Mouse (Mus musculus) forebrain, embryonic 14.5 days (tissue): ENCODE measurements at regions not wholly inside any gene's neighbourhood (a gene's known extent, or its start where the extent isn't known, plus 50 kb on each side); places are given as distances from the start of the nearest gene placed in this dataset.

Experiments
- ATAC-seq: fragments of 200-750 bp; cut with Nextera tagmentation; 2 replicates; pipeline ENCODE4 v1.8.0; 2017; ENCODE audit warnings: mild to moderate bottlenecking, moderate library complexity
- DNase-seq: peaks from one replicate; pipeline ENCODE4 v3.0.0-alpha.2; 2015; ENCODE audit warnings: low spot score
- H3K27ac ChIP-seq: fragments of 300-500 bp; sonication (generic); 2 replicates; pipeline ENCODE4 v1.5.1; 2014; ENCODE audit warnings: low read depth, mild to moderate bottlenecking, control low read depth, low read length, moderate library complexity
- H3K27me3 ChIP-seq: fragments of 300-500 bp; sonication (generic); replicated peaks from 2 replicates; pipeline ENCODE4 v1.6.1; 2014; ENCODE audit warnings: low read length, control low read depth, mixed read lengths; ENCODE audit not compliant: control insufficient read depth, insufficient read depth
- H3K36me3 ChIP-seq: fragments of 300-500 bp; sonication (generic); 2 replicates; pipeline ENCODE4 v1.6.1; 2014; ENCODE audit warnings: low read length, control low read depth; ENCODE audit not compliant: control insufficient read depth, insufficient read depth
- H3K4me1 ChIP-seq: fragments of 300-500 bp; sonication (generic); 2 replicates; pipeline ENCODE4 v1.6.1; 2014; ENCODE audit warnings: antibody characterized with exemption, low read length, control low read depth; ENCODE audit not compliant: control insufficient read depth, insufficient read depth
- H3K4me2 ChIP-seq: fragments of 300-500 bp; sonication (generic); 2 replicates; pipeline ENCODE4 v1.6.1; 2014; ENCODE audit warnings: mild to moderate bottlenecking, control low read depth, low read length
- H3K4me3 ChIP-seq: fragments of 300-500 bp; sonication (generic); 2 replicates; pipeline ENCODE4 v1.5.1; 2014; ENCODE audit warnings: low read depth, low read length, control low read depth
- H3K9ac ChIP-seq: fragments of 300-500 bp; sonication (generic); 2 replicates; pipeline ENCODE4 v1.6.1; 2014; ENCODE audit warnings: mild to moderate bottlenecking, low read length, control low read depth, moderate library complexity
- H3K9me3 ChIP-seq: fragments of 300-500 bp; sonication (generic); replicated peaks from 2 replicates; pipeline ENCODE4 v1.6.1; 2016; ENCODE audit warnings: low read length, control low read depth, mixed read lengths; ENCODE audit not compliant: control insufficient read depth
- WGBS: fragments of 180-500 bp; shearing (Covaris S2); extraction: QIAGEN DNeasy Blood & Tissue Kit; methylation state at CpG from one replicate; pipeline ENCODE4 v1.1.7; 2014; 5-methylcytosine and 5-hydroxymethylcytosine counted together

DNA sequence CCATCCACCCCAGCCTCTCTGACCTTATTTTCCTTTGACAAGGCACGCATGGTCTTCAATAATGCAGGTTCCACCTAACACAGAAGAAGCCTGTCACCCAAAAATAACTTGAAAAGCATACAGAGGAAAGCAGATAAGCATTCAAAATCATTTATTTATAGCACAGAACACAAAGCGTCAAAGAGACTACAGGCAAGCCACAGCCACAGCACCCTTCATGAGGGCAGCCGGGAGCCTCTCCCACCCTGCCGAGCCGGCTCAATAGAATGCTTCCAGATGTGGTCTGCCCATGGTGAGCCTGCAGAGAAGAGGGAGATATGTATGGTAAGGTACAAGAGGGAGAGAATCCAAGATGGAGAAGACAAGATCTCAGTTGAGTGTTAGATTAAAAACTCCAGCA, 76.7 kb upstream of the Kcnd3 start:
- ATAC-seq (no peak), DNase-seq (no peak)
- no peaks in the 10 kb centered on the region for H3K4me1 ChIP-seq
- H3K4me2 ChIP-seq, result no peak overlapping the region
- H3K4me3 ChIP-seq, result no peak overlapping the region
- 83% methylated on average over 5 of the region's 5 CpGs for WGBS
- no peaks in the 10 kb centered on the region for H3K9me3 ChIP-seq
- no peaks in the 10 kb centered on the region for H3K36me3 ChIP-seq
- H3K9ac ChIP-seq, result no peak overlapping the region
- H3K27me3 ChIP-seq, result no peaks in the 10 kb centered on the region
- no peak overlapping the region for H3K27ac ChIP-seq

DNA sequence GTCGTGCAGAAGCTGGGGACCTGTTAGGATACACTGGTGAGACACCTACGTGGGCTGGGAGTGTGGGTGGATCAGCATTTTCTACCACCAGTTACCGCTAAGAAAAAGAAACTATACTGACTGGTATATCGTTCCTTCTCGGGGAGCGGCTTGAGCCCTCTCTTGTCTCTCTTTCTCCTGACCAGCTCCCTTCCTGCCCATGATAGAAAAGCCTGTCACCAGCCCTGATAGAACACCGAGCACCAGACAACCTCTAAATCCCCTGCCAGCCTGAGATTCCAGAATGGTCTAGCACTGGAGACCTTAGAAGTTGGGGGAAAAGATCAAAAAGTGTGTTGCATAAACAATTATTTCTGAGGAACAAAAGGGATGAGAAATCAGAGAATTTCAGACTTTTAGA, 76.3 kb upstream of the Kcnd3 start:
- no peaks in the 10 kb centered on the region for H3K36me3 ChIP-seq
- ATAC-seq, result no peak
- 87% methylated on average over 7 of the region's 7 CpGs for WGBS

DNA sequence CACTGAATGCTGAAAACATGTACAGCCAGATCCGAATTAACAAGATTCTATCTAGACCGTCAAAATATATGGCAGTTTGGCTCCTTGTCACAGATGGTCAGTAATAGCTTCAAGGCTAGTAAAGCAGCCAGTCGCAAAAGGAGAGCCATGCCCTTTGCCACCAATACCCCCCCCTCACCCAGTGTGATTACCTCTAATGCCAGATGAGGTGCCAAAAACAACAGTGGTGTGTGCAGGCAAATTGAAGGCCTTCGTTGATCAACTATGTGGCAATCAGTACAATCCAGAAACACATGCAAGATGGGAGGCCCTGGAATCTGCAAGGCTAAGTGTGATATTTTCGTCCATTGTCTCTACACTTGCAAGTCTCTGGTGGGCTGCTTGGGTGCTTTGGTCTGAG, 75.8 kb upstream of the Kcnd3 start:
- H3K9me3 ChIP-seq, result no peaks in the 10 kb centered on the region
- no peaks in the 10 kb centered on the region for H3K36me3 ChIP-seq
- no peak overlapping the region for H3K4me2 ChIP-seq
- no peak overlapping the region for H3K4me3 ChIP-seq
- H3K4me1 ChIP-seq, result no peaks in the 10 kb centered on the region
- no peak overlapping the region for H3K9ac ChIP-seq
- no peaks in the 10 kb centered on the region for H3K27me3 ChIP-seq
- no peak overlapping the region for H3K27ac ChIP-seq
- 82% methylated on average over 5 of the region's 5 CpGs for WGBS
- DNase-seq, result no peak
- ATAC-seq, result no peak

More for the DNA sequence above, 76.3 kb upstream of the Kcnd3 start:
- H3K4me1 ChIP-seq, result no peaks in the 10 kb centered on the region
- H3K9me3 ChIP-seq, result no peaks in the 10 kb centered on the region
- no peak overlapping the region for H3K4me2 ChIP-seq
- H3K4me3 ChIP-seq, result no peak overlapping the region
- H3K27ac ChIP-seq, result no peak overlapping the region
- no peak overlapping the region for H3K9ac ChIP-seq
- DNase-seq, result no peak
- no peaks in the 10 kb centered on the region for H3K27me3 ChIP-seq

DNA sequence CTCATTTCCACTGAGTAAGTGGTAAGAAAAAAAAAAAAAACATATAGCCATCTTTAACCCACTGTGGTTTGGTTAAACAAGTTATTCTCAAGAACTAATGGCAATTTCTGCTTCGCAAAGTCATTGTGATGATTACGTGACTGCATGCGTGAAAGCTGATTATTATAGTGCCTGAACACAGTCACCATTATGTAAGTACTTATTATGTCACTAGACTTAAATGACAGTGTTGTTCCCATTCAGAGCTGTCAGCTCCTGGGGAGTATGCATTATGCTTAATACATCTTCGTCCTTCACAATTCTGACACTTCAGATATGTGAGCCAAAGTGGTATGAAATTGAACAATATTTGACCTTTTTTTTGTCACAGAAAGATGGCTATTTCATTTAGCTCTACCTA, 71.3 kb upstream of the Kcnd3 start:
- no peaks in the 10 kb centered on the region for H3K27me3 ChIP-seq
- WGBS, result 68% methylated on average over 4 of the region's 4 CpGs
- H3K27ac ChIP-seq, result no peak overlapping the region
- no peaks in the 10 kb centered on the region for H3K4me1 ChIP-seq
- H3K36me3 ChIP-seq, result no peaks in the 10 kb centered on the region
- no peak overlapping the region for H3K4me2 ChIP-seq
- H3K9me3 ChIP-seq, result no peaks in the 10 kb centered on the region
- DNase-seq, result peak; percentile 58
- no peak overlapping the region for H3K9ac ChIP-seq
- ATAC-seq, result 0 out of 2 replicates have a peak, but pooled peaks have one; percentile 29
- no peak overlapping the region for H3K4me3 ChIP-seq

DNA sequence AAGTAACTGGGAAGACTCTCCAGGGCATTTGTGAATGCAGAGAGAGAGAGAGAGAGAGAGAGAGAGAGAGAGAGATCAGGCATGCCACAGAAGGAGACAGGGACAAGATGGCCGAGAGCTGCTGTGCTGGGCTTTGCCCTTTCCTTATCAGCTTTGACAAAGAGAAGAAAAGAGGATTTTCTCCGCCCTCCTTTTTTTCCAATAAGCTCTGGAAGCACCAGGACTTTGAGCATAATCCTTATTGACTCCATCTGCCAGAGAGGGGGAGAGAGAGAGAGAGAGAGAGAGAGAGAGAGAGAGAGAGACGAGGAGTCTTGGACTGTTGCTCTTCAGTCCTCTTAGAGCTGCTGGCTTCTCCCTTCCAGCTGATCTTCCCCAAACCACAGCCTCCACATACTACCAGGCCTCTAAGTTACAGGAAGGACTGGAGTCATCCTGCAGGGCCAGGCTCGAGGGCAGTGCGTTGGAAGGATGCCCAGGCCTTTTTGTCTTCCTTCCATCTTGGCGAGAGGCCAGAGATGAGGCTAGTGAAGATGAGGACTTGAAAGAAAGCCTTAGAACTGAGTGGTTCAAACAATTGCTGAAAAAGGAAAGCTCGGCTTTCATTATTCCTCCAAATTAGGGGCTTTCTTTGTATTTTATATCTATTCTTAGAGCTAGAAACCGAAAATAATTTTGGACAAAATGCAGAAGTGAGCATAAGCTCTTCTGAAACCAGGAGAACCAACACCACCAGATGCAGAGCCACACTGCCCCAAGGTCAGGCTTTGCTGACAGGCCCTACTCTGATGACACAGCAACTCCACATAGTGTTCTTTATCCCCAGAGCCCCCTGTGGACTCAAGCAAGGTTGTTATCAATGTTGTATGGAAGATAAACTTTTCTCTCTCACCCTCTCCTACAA, 59.3 kb upstream of the Kcnd3 start:
- DNase-seq (peak; percentile 62), ATAC-seq (0 out of 2 replicates have a peak, but pooled peaks have one; percentile 18)
- Histone ChIP-seq H3K4me3 (no peak overlapping the region), H3K36me3 (no peaks in the 10 kb centered on the region), H3K9me3 (no peaks in the 10 kb centered on the region), H3K27ac (no peak overlapping the region), H3K4me2 (no peak overlapping the region), H3K9ac (no peak overlapping the region), H3K4me1 (no peaks in the 10 kb centered on the region), H3K27me3 (no peaks in the 10 kb centered on the region)
- WGBS, result 19% methylated on average over 8 of the region's 8 CpGs
